Mouse (Mus musculus): ENCODE measurements around the gene Drd4.

The Drd4 gene

DNA sequence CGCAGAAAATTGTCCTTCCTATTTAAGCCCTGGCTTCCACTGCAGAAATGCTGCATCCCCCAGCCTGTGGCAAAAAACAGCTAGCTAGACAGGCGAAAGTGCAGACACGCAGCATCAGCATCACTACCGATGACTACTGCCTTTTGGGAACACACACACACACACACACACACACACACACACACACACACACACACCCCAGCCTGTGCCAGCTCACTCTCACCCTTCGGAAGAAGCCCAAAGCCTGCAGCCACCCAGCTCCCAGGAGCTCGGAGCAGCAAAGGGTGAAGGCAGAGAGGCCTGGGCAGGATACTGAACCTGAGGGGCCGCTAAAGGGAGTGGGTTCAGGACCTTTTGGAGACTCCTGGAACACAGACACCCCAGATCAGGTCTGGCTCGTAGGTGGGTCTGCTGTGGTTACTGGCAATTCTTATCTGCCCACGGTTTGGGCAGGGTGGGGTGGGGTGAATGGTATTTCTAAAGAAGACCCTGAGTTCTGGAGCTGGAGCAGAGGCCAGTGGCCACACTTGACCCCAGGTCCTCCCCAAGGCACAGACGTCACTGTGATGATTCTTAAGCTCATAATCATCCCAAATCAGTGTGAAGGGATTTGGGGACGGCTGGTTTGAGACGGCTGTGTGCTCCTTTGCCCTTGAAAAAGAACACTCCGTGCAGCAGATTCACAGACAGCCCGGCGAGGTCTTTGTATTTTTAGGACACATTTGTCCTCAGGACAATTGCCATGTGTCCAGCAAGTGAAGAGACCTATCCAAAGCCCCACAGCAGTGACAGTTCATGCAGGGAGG lies 980 bp downstream of the Drd4 start:
- DNase-seq (ENCODE audit: extremely low read depth, insufficient read length, low spot score): no peak

DNA sequence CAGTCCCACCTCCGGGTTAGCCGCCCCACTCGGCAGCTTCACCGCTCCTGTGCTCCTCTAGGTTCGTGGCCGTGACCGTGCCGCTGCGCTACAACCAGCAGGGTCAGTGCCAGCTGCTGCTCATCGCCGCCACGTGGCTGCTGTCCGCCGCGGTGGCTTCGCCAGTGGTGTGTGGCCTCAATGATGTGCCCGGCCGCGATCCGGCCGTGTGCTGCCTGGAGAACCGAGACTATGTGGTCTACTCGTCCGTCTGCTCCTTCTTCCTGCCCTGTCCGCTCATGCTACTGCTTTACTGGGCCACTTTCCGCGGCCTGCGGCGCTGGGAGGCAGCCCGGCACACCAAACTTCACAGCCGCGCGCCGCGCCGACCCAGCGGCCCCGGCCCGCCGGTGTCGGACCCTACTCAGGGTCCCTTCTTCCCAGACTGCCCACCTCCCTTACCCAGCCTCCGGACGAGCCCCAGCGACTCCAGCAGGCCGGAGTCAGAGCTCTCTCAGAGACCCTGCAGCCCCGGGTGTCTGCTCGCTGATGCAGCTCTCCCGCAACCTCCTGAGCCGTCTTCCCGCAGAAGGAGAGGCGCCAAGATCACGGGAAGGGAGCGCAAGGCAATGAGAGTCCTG lies 2.2 kb downstream of the Drd4 start:
- DNase-seq (ENCODE audit: extremely low read depth, insufficient read length, low spot score): no peak

DNA sequence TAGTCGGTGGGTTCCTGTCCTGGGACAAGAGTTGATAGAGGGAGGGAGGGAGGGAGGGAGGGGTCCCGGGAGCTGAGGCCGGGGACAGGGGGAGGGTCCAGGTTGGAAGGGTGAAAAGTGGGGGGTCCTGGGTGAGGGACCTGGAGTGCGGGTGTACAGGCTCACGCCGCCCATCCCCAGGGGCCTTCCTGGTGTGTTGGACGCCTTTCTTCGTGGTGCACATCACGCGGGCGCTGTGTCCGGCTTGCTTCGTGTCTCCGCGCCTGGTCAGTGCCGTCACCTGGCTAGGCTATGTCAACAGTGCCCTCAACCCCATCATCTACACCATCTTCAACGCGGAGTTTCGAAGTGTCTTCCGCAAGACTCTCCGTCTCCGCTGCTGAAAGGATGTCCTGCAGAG lies 2.7 kb downstream of the Drd4 start:
- DNase-seq (ENCODE audit: extremely low read depth, insufficient read length, low spot score): no peak

DNA sequence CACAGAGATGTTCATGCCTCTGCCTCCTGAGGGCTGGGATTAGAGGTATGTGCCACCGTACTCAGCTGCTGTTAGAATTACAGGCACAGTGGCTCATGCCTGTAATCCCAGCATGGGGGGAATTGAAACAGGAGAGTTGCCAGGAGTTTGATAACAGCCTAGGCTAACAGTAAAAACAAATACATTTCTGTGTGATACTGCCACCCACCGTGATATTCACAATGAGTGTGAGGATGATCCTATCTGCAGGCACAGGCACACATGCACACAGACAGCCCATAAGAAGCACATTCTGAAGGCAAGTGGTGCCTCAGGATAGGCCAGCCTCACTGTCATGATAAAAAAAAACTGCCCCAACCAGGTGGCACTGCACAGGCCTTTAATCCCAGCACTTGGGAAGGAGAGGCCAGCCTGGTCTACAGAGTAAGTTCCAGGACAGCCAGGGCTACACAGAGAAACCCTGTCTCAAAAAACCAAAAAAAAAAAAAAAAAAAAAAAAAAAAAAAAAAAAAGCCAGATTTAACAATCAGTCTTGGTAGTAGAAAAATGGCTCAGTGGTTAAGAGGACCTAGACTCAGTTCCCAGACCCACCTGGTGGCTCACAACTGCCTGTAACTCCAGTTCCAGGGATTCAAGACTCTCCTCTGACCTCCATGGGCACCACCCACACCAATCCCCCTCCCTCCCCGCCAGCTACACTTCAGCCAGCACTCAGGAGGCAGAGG lies 6.3 kb downstream of the Drd4 start:
- no peak for DNase-seq (ENCODE audit: extremely low read depth, insufficient read length, low spot score)

DNA sequence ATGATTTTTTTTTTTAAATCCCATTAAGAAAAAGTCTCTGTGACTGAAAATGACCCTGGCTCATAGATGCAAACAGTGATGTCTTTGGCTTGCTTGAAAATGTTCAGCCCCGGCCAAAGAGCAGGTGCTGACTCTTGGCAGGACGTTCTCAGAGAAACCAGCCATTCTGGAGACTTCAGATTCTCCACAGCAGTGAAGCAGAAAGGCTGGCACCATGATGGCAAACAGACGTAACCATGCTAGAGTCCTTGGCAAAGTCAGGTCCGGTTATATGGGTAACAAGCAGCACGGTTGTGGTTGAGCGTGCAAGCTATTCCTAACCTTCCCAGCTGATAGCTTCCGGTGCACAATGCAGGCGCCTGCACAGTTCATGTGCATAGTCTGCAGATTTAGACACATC lies 7.4 kb downstream of the Drd4 start:
- no peak for DNase-seq (ENCODE audit: extremely low read depth, insufficient read length, low spot score)

DNA sequence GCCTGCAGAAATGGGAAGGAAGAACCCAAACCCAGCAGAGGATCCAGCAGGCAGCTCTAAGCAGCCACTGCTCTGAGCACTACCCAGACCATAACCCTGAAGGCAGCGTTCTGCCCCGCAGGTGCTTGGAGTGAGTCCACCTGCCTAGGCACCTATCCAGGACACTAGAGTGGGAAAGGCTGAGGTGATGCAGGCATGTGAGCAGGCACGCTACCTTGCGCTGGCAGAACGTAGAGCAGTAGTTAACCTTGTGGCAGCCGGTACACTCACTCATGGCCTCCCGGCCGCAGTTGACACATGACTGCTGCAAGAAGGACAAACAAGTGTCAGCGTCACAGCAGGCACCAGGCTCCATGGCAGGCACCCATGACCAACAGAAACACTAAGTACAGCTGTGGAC lies 9.6 kb downstream of the Drd4 start:
- no peak for DNase-seq (ENCODE audit: extremely low read depth, insufficient read length, low spot score)

DNA sequence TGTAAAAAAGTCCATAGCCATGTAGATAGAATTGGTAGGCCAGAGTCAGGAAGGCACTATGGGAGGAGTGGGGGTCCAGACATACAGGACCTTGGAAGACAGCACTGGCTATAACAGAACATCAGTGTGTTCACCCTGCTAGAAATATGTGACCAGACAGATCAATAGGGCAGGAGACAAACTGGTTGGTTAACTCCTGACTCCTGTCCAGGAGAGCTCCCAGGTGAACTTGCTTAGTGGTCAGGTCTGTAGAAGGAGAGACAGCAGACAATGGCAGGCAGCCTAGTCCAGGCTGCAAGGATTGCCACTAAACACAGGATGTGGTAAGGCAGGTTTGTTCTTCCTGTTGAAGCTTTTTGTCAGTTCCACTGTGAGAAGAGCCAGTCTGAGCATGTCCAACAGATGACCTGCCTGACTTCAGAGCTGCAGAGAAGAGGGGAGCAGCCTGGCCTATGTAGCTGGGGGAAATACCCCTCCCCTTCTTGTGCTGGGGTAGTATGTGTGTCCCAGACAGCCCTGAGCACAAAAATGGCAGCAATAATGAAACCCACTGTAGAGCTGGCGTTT lies 11.0 kb downstream of the Drd4 start:
- no peak for DNase-seq (ENCODE audit: extremely low read depth, insufficient read length, low spot score)

DNA sequence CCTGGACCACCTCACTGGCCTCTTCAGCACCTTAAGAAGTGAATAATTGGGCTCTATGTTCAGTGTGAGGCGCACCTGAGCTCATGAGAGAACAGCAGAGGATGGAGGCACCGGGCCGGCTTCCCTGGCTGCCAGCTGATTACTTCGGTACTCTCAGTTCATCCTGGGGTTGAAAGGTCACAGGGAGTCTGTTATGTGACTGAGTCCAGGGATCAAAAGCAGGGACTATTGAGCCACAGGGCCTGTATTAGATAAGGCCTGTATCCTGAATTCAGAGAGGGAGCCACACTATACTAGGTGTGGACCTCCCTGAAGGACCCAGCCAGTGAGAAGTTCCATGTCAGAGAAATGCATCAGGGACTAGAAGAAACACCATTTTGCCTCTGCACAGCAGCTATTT lies 12.7 kb downstream of the Drd4 start:
- no peak for DNase-seq (ENCODE audit: extremely low read depth, insufficient read length, low spot score)

DNA sequence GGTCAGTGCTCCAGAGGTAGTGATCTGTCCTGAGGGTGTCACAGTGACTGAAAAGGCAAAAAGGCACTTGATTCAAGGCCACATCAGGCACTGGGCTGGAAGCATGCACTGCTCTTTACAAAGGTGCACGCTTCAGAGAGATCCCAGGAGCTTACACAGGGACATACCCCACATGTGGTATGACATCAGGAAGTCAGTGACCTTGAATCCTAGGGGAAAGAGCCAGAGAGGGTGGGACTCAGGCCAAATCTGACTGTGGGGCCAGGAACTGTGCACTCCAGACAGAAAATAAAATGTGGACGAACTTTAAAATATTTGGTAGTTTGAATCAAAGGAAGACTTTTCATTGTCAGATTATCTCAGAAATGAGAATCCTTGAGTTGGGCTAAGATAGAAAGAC lies 22.6 kb downstream of the Drd4 start:
- no peak for DNase-seq (ENCODE audit: extremely low read depth, insufficient read length, low spot score)

DNA sequence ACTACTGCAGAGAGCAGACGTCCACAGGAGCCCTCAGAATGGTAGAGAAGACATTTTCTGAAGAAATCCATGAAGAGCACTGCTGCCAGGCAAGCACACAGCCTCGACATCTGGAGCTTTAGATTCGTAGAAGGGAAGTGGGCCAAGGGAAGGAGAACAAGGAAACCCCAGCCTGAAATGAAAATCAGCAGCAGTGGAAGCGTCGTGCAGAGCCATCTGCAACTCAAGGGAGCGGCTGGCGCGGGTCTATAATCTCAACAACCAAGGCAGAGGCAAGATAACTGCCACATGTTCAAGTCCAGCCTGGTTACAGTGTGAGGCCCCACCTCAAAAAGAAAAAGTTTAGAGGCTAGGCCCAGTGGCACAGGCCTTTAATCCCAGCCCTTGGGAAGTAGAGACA lies 23.3 kb downstream of the Drd4 start:
- DNase-seq (ENCODE audit: extremely low read depth, insufficient read length, low spot score): no peak

DNA sequence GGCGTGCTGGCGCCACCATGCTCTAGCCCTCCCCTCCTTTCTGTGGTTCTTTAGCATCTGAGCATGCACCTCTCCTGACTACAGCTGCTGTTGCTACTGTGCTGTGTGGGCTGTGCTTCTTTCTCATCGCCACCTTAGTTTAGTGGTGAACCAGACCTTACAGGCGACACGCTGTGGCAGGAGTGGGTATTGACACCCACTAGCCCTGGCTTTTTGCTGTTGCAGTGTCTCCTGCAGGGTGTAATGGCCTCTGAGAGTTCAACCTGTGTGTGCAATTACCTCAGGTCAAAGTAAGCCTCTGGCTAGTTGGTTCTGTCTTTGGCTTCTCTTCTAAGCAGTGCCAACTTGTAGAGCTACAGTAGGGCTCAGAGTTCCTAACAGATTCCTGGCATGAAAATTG lies 24.2 kb downstream of the Drd4 start:
- DNase-seq (ENCODE audit: extremely low read depth, insufficient read length, low spot score): no peak

DNA sequence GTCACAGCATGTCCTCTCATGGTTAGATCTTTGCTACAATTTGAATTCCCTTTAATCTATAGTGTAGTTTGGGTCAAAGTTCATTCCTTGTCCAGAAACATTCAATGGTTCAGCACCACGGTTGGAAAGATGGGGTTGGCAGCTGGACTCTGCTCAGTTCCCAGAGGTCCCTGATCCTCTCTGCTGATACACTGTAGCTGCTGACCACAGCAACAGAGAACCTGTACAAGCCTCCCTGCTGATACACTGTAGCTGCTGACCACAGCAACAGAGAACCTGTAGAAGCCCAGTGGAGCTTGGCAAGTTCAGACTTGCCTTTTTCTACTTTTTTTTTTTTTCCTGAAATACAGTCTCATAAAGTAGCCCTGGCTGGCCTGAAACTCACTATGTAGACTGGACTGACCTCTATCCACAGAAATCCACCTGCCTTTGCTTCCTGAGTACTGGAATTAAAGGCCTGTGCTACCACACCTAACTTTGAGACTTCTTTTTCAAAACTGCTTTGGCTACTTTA lies 25.9 kb downstream of the Drd4 start:
- no peak for DNase-seq (ENCODE audit: extremely low read depth, insufficient read length, low spot score)

DNA sequence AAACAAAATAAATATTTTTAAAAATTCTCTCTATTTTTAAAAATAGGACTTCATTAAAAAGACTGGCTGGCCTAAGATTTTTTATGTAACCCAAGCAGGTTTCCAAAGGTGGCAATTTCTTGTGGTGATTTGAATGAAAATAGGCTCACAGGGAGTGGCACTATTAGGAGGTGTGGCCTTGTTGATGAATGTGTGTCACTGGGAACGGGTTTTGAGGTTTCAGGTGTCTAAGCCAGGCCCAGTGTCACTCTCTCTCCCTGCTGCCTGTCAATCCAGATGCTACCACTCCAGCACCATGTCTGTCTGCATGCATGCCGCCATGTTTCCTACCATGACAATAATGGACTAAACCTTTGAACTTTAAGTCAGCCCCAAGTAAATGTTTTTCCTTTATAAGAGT lies 27.6 kb downstream of the Drd4 start:
- no peak for DNase-seq (ENCODE audit: extremely low read depth, insufficient read length, low spot score)

DNA sequence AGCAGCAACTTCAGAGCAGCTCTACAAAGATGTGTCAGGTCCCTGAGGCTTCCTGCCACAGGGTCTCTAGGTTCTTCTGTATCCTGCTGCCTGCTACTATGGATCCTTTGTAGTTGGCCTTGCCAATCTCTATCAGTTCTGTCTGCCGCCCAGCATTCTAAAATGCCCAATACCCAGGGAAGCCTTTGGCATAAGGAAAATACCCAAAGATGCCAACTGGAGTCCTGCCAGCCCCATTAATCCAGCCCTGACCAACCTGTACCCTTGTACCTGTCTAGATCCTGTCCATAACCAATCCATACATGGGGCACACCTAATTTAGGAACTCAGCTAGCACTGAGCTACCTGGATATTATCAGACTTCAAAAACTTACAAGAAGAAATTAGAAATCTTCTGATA lies 32.9 kb downstream of the Drd4 start:
- DNase-seq (ENCODE audit: extremely low read depth, insufficient read length, low spot score): no peak

DNA sequence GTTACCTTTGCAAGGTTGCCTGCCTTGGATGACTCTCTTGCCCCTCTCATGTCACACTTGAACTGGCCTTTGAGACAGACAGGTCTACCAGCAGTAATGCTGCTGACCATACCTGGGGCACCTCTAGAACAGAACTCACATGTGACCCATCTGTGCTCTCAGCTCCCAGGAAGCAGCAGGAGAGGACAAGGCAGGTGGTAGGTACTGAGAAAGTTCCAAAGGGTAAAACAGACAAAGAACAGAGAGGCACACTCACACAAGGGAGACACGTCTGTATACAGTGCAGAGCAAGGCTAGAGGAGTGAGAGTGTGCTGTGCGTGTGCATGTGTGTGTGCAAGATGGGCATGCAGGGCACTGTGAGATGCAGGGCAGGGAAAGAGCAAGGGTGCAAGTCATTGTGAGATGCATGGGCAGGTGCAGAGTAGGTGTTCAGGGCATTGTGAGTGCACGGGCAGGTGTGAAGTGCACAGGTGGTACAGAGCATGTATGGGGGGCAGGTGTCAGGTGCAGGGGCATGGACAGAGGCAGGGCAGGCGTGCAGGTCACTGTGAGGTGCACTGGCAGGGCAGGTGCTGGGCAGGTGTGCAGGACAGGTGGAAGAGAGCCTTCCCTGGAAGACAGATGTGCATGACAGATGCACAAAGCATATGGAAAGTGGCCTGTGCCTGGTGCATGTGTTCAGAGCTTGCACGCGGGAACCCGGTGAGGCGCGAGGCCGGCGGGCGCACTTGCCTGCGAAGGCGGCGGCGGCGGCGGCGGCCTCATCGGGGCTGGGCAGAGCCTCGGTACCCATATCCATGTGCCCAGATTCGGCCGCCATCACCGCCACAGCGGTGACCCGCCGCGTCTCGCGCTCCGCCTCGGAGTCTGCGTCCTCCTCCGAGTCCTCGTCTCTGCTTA lies 35.0 kb downstream of the Drd4 start:
- DNase-seq (ENCODE audit: extremely low read depth, insufficient read length, low spot score): no peak

DNA sequence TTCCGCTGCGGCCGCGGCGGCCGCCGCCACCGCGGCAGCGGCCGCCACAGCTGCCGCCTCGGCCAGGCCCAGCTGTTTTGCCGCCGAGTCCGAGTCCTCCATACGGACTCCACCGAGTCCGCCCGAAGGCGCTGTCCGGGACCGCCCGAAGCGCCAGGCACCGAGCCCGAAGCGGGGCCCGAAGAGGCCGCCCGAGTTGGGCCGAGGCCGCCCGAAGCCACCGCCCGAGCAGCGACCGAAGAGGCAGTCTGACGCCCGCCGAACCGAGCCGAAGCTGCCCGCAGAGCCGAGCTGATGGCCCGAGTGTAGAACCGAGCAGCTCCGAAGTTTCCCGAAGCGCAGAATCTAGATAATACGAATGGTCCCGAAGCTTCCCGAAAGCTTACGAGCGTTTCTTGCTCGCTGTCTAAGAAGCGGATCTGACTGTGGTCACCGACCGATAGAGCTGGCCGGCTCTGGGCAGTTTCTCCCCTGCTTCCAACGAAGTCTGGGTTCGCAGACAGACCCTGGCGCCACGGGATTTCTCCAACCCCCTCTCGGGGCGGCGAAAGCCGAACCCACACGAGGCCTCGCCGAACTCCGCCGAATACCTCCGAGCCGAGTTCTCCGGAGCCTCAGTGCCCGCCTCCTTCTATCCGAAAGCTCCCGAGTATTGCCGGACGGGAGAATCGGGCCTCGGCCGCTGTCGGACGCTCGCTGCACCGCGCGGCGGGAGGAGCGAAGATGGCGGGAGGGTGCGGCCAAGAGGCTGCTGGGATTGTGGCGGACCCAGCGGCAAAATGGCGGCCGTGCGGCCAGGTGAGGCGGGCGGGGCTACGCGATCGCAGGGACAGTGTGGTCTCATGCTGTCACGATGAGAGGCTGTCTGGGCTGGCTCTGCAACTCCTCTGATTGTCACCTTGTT lies 35.9 kb downstream of the Drd4 start, which contains the start of the genes Deaf1 and Tmem80:
Gene Deaf1, minus strand, starts transcription at position 222 of the 904 bp plus-strand sequence.
Gene Tmem80, plus strand, starts transcription at position 271 of the 904 bp plus-strand sequence.
- DNase-seq (ENCODE audit: extremely low read depth, insufficient read length, low spot score): peak; percentile 95

DNA sequence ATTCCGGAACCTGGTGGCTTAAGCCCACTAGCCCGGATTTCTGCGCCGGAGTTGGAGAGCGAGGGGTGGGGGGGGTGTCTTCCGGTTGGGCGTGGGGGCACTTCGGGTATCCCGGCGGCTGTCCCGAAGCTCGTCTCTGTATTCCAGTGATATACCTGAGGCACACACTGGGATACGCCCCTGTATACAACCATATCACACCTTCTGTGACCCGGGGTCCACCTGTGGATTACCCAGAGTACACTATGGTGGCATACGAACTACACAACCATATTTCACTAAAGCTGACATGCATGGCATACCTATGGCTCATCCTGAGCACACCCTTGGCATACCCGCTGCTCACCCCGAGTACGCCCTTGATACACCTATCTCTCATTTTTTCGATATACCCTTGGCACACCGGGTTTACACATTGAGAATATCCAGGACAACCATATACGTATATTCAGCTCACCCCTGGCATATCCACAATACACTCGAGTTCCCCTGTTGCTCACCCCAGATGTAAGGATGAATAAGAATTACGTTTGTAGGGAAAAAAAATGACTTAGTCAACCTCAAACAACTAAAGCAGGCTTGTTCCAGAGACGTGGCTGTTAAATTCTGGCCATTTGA lies 36.7 kb downstream of the Drd4 start:
- no peak for DNase-seq (ENCODE audit: extremely low read depth, insufficient read length, low spot score)

DNA sequence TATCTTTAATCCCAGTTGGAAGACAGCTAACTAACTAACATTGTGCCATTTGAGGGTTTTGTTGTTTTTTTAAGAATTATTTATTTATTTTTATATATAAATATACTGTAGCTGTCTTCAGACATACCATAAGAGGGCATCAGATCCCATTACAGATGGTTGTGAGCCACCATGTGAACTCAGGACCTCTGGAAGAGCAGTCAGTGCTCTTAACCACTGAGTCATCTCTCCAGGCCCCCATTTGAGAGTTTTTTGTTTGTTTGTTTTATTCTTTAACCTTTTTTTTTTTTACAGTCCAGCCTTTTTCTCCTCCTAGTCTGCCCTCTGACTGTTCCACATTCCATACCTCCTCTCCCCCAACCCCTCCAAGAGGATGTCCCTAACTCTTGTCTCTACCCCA lies 38.9 kb downstream of the Drd4 start:
- no peak for DNase-seq (ENCODE audit: extremely low read depth, insufficient read length, low spot score)

DNA sequence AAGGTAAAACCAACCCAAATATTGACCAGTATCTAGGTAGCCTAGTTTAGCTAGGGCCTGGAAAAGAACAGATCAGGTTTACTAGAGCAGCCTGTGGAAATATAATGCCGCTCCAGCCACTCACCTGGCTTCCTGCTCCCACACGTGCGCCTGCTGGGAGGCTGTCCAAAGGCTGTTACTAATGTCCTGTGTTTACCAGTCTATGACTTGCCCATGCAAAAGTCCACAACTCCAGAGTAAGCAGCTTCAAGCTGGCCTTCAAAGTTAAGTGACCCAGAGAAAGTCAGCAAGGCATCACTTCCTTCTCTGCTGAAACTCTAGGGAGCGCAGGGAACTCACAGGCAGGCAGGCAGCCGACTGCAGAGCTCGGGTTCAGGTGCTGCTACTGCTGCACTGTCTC lies 40.2 kb downstream of the Drd4 start:
- DNase-seq (ENCODE audit: extremely low read depth, insufficient read length, low spot score): no peak

All from 3134 (cell line).